Mouse (Mus musculus) MEL (cell line): Measurements from ENCODE around the gene Tgfbi. TPM values are rescaled to one million over a fixed set of nuclear protein-coding genes. Genes with fewer than 3 reads are reported as not detected.

Experiments used
- DNase-seq: peaks from one replicate; pipeline ENCODE4 v3.0.0; 2011; ENCODE audit warnings: low read depth, low spot score
- H3K27ac ChIP-seq: 2 replicates; pipeline ENCODE4 v1.5.1; 2012; ENCODE audit warnings: low read depth, mild to moderate bottlenecking, control low read depth, low read length, moderate library complexity; ENCODE audit not compliant: control insufficient read depth
- H3K27me3 ChIP-seq, 2 experiments: fragments of 150-350 bp in 1 of 2; sonication (generic) in 1 of 2; 2 replicates each; pipeline ENCODE4 v1.6.1; 2012; ENCODE audit warnings: low read length in 2 of 2, mild to moderate bottlenecking in 2 of 2, improper control_type of control experiment in 1 of 2, moderate library complexity in 1 of 2; ENCODE audit not compliant: insufficient read depth in 2 of 2, control insufficient read depth in 1 of 2
- H3K36me3 ChIP-seq, 2 experiments: 2 replicates each; pipeline ENCODE4 v1.6.1; 2012 to 2014; ENCODE audit warnings: low read length in 2 of 2, improper control_type of control experiment in 1 of 2, inconsistent platforms in 1 of 2, mild to moderate bottlenecking in 1 of 2; ENCODE audit not compliant: insufficient read depth in 2 of 2, control insufficient read depth in 1 of 2
- H3K4me1 ChIP-seq, 2 experiments: fragments of 150-350 bp in 1 of 2; sonication (generic) in 1 of 2; 2 replicates each; pipeline ENCODE4 v1.6.1; 2012; ENCODE audit warnings: low read length in 2 of 2, improper control_type of control experiment in 1 of 2, mild to moderate bottlenecking in 1 of 2; ENCODE audit not compliant: insufficient read depth in 2 of 2, control insufficient read depth in 1 of 2
- H3K4me3 ChIP-seq, 2 experiments: fragments of 150-350 bp in 1 of 2; sonication (generic) in 1 of 2; 2 replicates each; pipeline ENCODE4 v1.5.1; 2012; ENCODE audit warnings: low read depth in 2 of 2, low read length in 2 of 2, mild to moderate bottlenecking in 2 of 2, moderate library complexity in 2 of 2, control low read depth in 1 of 2, improper control_type of control experiment in 1 of 2; ENCODE audit not compliant: control insufficient read depth in 1 of 2, insufficient read depth in 1 of 2
- H3K79me2 ChIP-seq: 2 replicates; pipeline ENCODE4 v1.6.1; 2012; ENCODE audit warnings: mild to moderate bottlenecking, low read length, moderate library complexity; ENCODE audit not compliant: control insufficient read depth, poor library complexity, insufficient read depth
- H3K9ac ChIP-seq: 2 replicates; pipeline ENCODE4 v1.6.1; 2012; ENCODE audit warnings: low read depth, mild to moderate bottlenecking, control low read depth, low read length, moderate library complexity; ENCODE audit not compliant: control insufficient read depth, poor library complexity, severe bottlenecking
- H3K9me3 ChIP-seq: fragments of 150-350 bp; sonication (generic); replicated peaks from 2 replicates; pipeline ENCODE4 v1.6.1; 2012; ENCODE audit warnings: mild to moderate bottlenecking, low read length, improper control_type of control experiment, moderate library complexity; ENCODE audit not compliant: insufficient read depth
- CTCF ChIP-seq, 3 experiments: IDR thresholded peaks in 2 of 3; conservative IDR thresholded peaks in 1 of 3; 2 replicates each; pipeline ENCODE4 v1.5.1; 2011 to 2012; ENCODE audit warnings: low read length in 3 of 3, low read depth in 2 of 3, mild to moderate bottlenecking in 2 of 3, improper control_type of control experiment in 1 of 3, inconsistent platforms in 1 of 3, mixed read lengths in 1 of 3, moderate library complexity in 1 of 3; ENCODE audit not compliant: control insufficient read depth in 1 of 3, insufficient read depth in 1 of 3, poor library complexity in 1 of 3, severe bottlenecking in 1 of 3
- ELF1 ChIP-seq: IDR thresholded peaks from 2 replicates; pipeline ENCODE4 v1.6.1; 2014; ENCODE audit warnings: low read depth, mild to moderate bottlenecking, inconsistent platforms, low read length, improper control_type of control experiment, moderate library complexity
- ETS1 ChIP-seq: IDR thresholded peaks from 2 replicates; pipeline ENCODE4 v1.6.1; 2012; ENCODE audit warnings: low read depth, mild to moderate bottlenecking, inconsistent platforms, low read length, improper control_type of control experiment, moderate library complexity
- KAT2A ChIP-seq: conservative IDR thresholded peaks from 2 replicates; pipeline ENCODE4 v1.6.1; 2012; ENCODE audit warnings: low read depth, low read length, improper control_type of control experiment, inconsistent platforms
- MAFK ChIP-seq: IDR thresholded peaks from 2 replicates; pipeline ENCODE4 v1.6.1; 2011; ENCODE audit warnings: low read depth, mild to moderate bottlenecking, low read length, improper control_type of control experiment, borderline replicate concordance
- MAX ChIP-seq: IDR thresholded peaks from 2 replicates; pipeline ENCODE4 v1.6.1; 2011; ENCODE audit warnings: low read length, improper control_type of control experiment
- MEF2A ChIP-seq: IDR thresholded peaks from 2 replicates; pipeline ENCODE4 v1.6.1; 2014; ENCODE audit warnings: low read depth, mild to moderate bottlenecking, inconsistent platforms, low read length, improper control_type of control experiment; ENCODE audit not compliant: poor library complexity, insufficient replicate concordance, severe bottlenecking; ENCODE audit errors: extremely low read depth
- MXI1 ChIP-seq: IDR thresholded peaks from 2 replicates; pipeline ENCODE4 v1.6.1; 2011; ENCODE audit warnings: mild to moderate bottlenecking, low read depth, low read length, improper control_type of control experiment
- NELFE ChIP-seq: IDR thresholded peaks from 2 replicates; pipeline ENCODE4 v1.6.1; 2011; ENCODE audit warnings: low read depth, low read length, improper control_type of control experiment
- NRF1 ChIP-seq: IDR thresholded peaks from 2 replicates; pipeline ENCODE4 v1.6.1; 2014; ENCODE audit warnings: low read depth, mild to moderate bottlenecking, inconsistent platforms, low read length, improper control_type of control experiment, moderate library complexity; ENCODE audit not compliant: poor library complexity, insufficient read depth, severe bottlenecking
- POLR2A ChIP-seq, 2 experiments: IDR thresholded peaks; 2 replicates each; pipeline ENCODE4 v1.6.1; 2011 to 2012; ENCODE audit warnings: low read length in 2 of 2, mild to moderate bottlenecking in 2 of 2, control low read depth in 1 of 2, improper control_type of control experiment in 1 of 2, low read depth in 1 of 2, moderate library complexity in 1 of 2; ENCODE audit not compliant: control insufficient read depth in 1 of 2, insufficient read depth in 1 of 2, poor library complexity in 1 of 2
- RAD21 ChIP-seq: IDR thresholded peaks from 2 replicates; pipeline ENCODE4 v1.6.1; 2011; ENCODE audit warnings: mild to moderate bottlenecking, low read depth, low read length, improper control_type of control experiment
- SIN3A ChIP-seq: IDR thresholded peaks from 2 replicates; pipeline ENCODE4 v1.6.1; 2012; ENCODE audit warnings: low read length, improper control_type of control experiment, inconsistent platforms
- TAL1 ChIP-seq: IDR thresholded peaks from 2 replicates; pipeline ENCODE4 v1.6.1; 2012; ENCODE audit warnings: mild to moderate bottlenecking, inconsistent platforms, low read length, moderate library complexity, mixed read lengths
- TBP ChIP-seq: IDR thresholded peaks from 2 replicates; pipeline ENCODE4 v1.8.0; 2011; ENCODE audit warnings: low read depth, low read length, improper control_type of control experiment
- TCF12 ChIP-seq: IDR thresholded peaks from 2 replicates; pipeline ENCODE4 v1.6.1; 2014; ENCODE audit warnings: low read depth, mild to moderate bottlenecking, inconsistent platforms, low read length, improper control_type of control experiment, moderate library complexity
- UBTF ChIP-seq: IDR thresholded peaks from 2 replicates; pipeline ENCODE4 v1.6.1; 2012; ENCODE audit warnings: low read depth, mild to moderate bottlenecking, inconsistent platforms, low read length, improper control_type of control experiment, moderate library complexity, borderline replicate concordance; ENCODE audit not compliant: insufficient read depth
- USF1 ChIP-seq: IDR thresholded peaks from 2 replicates; pipeline ENCODE4 v1.6.1; 2014; ENCODE audit warnings: low read depth, mild to moderate bottlenecking, inconsistent platforms, low read length, improper control_type of control experiment, moderate library complexity
- ZC3H11A ChIP-seq: IDR thresholded peaks from 2 replicates; pipeline ENCODE4 v1.6.1; 2012; ENCODE audit warnings: low read depth, mild to moderate bottlenecking, inconsistent platforms, low read length, improper control_type of control experiment
- ZKSCAN1 ChIP-seq: IDR thresholded peaks from 2 replicates; pipeline ENCODE4 v1.6.1; 2012; ENCODE audit warnings: low read depth, mild to moderate bottlenecking, inconsistent platforms, low read length, improper control_type of control experiment, moderate library complexity
- polyA plus RNA-seq, 2 experiments: library from polyadenylated mRNA; stranded (reverse) in 1 of 2; unstranded in 1 of 2; fragments of >175 nt in 1 of 2; fragments of >200 nt in 1 of 2; gene quantifications; 2 replicates each; pipeline versions ENCODE4 v1.2.1 to v1.2.4; 2012; ENCODE audit warnings: low replicate concordance in 2 of 2, low read depth in 1 of 2; ENCODE audit not compliant: insufficient read length in 2 of 2, insufficient read depth in 1 of 2, missing spikeins in 1 of 2
- total RNA-seq: library from RNA; depleted of rRNA; stranded (reverse); fragments of 300-350 nt; gene quantifications from 2 replicates; pipeline ENCODE4 v1.2.3, GENCODE M21; 2012

Gene Tgfbi
- total and polyA plus RNA-seq, 3 experiments: not detected

DNA sequence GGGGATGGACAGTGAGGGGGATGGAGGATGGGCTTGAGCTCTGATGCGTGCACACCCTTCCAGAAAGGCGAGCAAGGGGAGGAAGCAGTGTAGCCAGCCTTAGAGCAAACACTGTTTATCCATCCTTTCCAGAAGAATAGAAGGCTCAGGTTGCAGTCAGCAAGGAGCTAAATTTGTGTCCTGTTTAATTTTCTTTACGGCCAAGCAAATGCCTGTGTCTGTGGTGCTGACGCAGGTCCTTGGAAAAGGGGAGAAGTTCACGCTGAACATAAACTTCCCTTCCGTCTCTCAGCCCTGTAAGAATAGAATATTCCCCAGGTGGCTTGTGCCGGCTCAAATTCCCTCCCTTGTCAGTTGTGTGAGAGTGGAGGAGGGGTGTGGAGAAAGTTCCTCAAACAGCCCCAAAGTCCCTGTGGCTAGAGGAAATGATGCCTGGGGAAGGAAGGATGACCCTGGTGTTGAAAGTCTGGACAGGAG is 24.9 kb downstream of the Tgfbi start:
- H3K4me1 ChIP-seq: no peaks in the 10 kb centered on the region
- no peak for DNase-seq
- H3K9ac ChIP-seq: no peak overlapping the region
- H3K36me3 ChIP-seq: no peaks in the 10 kb centered on the region
- no peaks in the 10 kb centered on the region for H3K9me3 ChIP-seq
- H3K27ac ChIP-seq: no peak overlapping the region
- no peak overlapping the region for H3K4me3 ChIP-seq
- H3K27me3 ChIP-seq: no peaks in the 10 kb centered on the region
- H3K79me2 ChIP-seq: no peaks in the 10 kb centered on the region
- no peak for TF ChIP-seq MAX
- TF ChIP-seq TAL1: no peak
- TF ChIP-seq USF1: no peak
- TF ChIP-seq UBTF: no peak
- TF ChIP-seq MAFK: no peak
- no peak for TF ChIP-seq ZC3H11A
- TF ChIP-seq RAD21: no peak
- TF ChIP-seq MEF2A: no peak
- TF ChIP-seq TCF12: no peak
- no peak for TF ChIP-seq SIN3A
- no peak for TF ChIP-seq TBP
- no peak for TF ChIP-seq POLR2A (IDR thresholded peaks at IDR 0.05; ENCODE audit: control insufficient read depth in 1 of 2, insufficient read depth in 1 of 2, low read depth in 1 of 2, low read length in 2 of 2, poor library complexity in 1 of 2)
- TF ChIP-seq NRF1: no peak
- no peak for TF ChIP-seq CTCF (IDR thresholded peaks at IDR 0.05 in 2 of 3, conservative IDR thresholded peaks at IDR 0.05 in 1 of 3; ENCODE audit: control insufficient read depth in 1 of 3, insufficient read depth in 1 of 3, low read depth in 2 of 3, low read length in 3 of 3, poor library complexity in 1 of 3, severe bottlenecking in 1 of 3)
- TF ChIP-seq ZKSCAN1: no peak
- no peak for TF ChIP-seq MXI1
- TF ChIP-seq NELFE: no peak
- no peak for TF ChIP-seq ELF1
- TF ChIP-seq KAT2A: no peak

DNA sequence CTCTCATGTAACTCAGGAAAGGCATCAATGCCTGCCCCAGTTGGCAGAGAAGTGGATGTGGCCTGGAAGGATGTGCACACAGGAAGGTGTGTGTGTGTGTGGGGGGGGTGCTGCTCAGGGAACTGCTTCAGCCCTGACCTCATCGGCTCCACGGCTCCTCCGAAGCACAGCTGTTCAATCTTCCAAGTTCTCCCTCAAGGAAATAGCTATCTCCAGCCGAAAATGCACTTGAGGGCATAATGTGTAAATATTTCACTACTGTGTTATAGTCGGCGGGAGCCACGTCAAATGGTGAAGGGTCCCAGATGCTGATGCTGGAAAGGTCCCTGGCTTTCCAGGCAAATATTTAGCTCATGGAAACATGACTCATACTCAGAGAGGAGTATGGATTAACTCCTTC is 25.6 kb downstream of the Tgfbi start:
- Histone ChIP-seq H3K4me1 (no peaks in the 10 kb centered on the region), H3K9me3 (no peaks in the 10 kb centered on the region), H3K4me3 (no peak overlapping the region), H3K27me3 (no peaks in the 10 kb centered on the region), H3K36me3 (no peaks in the 10 kb centered on the region), H3K9ac (no peak overlapping the region), H3K79me2 (no peaks in the 10 kb centered on the region), H3K27ac (no peak overlapping the region)
- no peak for DNase-seq
- TF ChIP-seq ETS1: no peak
